Mouse (Mus musculus) layer of hippocampus, postnatal 25 days (tissue): ENCODE data around the gene Prl2b1. TPM values are rescaled to one million over a fixed set of nuclear protein-coding genes. Genes with fewer than 3 reads are reported as not detected.

Experiments used
- DNase-seq, 2 experiments: peaks; one replicate each; pipeline ENCODE4 v3.0.0; 2022; ENCODE audit warnings: mixed read lengths in 2 of 2, low spot score in 1 of 2; ENCODE audit errors: extremely low spot score in 1 of 2
- total RNA-seq, 2 experiments: library from RNA; stranded (reverse); gene quantifications; 2 replicates each; pipeline ENCODE4 v1.2.3; 2021

The Prl2b1 gene
- not detected for total RNA-seq

GRCm38 (mm10) chr13:27390746-27391145 lies at the start of gene Prl2b1:
Gene Prl2b1 (minus strand): TSS chr13:27390846.
- DNase-seq = no peak

GRCm38 (mm10) chr13:27438588-27438987 lies 47.9 kb upstream of the Prl2b1 start, which contains the start of gene Prl8a6:
Gene Prl8a6 (minus strand): TSS chr13:27438688.
- DNase-seq = no peak

- no peak for DNase-seq
These were observed 42.5 kb upstream of the Prl2b1 start for GRCm38 (mm10) chr13:27433159-27433558.

- DNase-seq = no peak
These were observed 23.0 kb upstream of the Prl2b1 start for GRCm38 (mm10) chr13:27413640-27414039.

GRCm38 (mm10) chr13:27399061-27399724 lies 8.5 kb upstream of the Prl2b1 start:
- no peak for DNase-seq

- DNase-seq = no peak
These were observed 45.3 kb downstream of the Prl2b1 start, which contains the start of gene Prl8a2 for GRCm38 (mm10) chr13:27345373-27345772. Gene Prl8a2 (plus strand): TSS chr13:27345673.

GRCm38 (mm10) chr13:27342733-27343275 lies 47.8 kb downstream of the Prl2b1 start:
- no peak for DNase-seq

GRCm38 (mm10) chr13:27334989-27335388 lies 55.7 kb downstream of the Prl2b1 start:
- DNase-seq = no peak

Other genes with a start within 250 kb of the Prl2b1 start
- gene Prl3d3, start 234.1 kb downstream of the Prl2b1 start, total RNA-seq = not detected
- gene Prl3c1, start 194.2 kb downstream of the Prl2b1 start, total RNA-seq = not detected
- not detected for gene Prl3b1, start 149.0 kb downstream of the Prl2b1 start, total RNA-seq
- gene Prl3a1, start 131.4 kb downstream of the Prl2b1 start, total RNA-seq = not detected
- not detected for gene Prl6a1, start 78.2 kb downstream of the Prl2b1 start, total RNA-seq
- gene Prl8a2, start 45.2 kb downstream of the Prl2b1 start, total RNA-seq = not detected
- gene Prl8a6, start 47.8 kb upstream of the Prl2b1 start, total RNA-seq = not detected
- gene Prl8a8, start 122.4 kb upstream of the Prl2b1 start, total RNA-seq = not detected
- not detected for gene Prl8a9, start 173.8 kb upstream of the Prl2b1 start, total RNA-seq
- not detected for gene Prl8a1, start 191.3 kb upstream of the Prl2b1 start, total RNA-seq
- gene Prl7b1, start 219.7 kb upstream of the Prl2b1 start, total RNA-seq = not detected